ENCODE assay signal across 23 mouse cellular contexts in genomic region chr6:5441221-5441620, GRCm38 (mm10). TPM values are rescaled to one million over a fixed set of nuclear protein-coding genes. Genes with fewer than 3 reads are reported as not detected.
DNase-seq lines count a peak whose midpoint lies in the region; TF ChIP-seq lines count a peak whose summit lies in the region.
"Had no signal": no experiment of that assay in that cellular context is flagged by ENCODE, and none has a peak within 500 bp of the region (broad histone marks: within the 10 kb centered on the region; RNA-seq: fewer than 3 reads in every experiment).

No protein-coding gene starts in this region.

- peaks cover 13% of the 10 kb centered on the region; the same call in 1 of the 2 replicates for H3K4me1 ChIP-seq in embryonic fibroblast, embryonic 13.5 days (ENCODE audit: control insufficient read depth, insufficient read depth, low read length)

- peak overlapping the region; percentile 92 for H3K27ac ChIP-seq in gastrocnemius, adult 2 months
- 0 out of 2 replicates have a peak overlapping the region, but pooled peaks have one; percentile 3 for H3K27ac ChIP-seq in layer of hippocampus, adult 2 months
- peak overlapping the region; percentile 37; the same call in 1 of the 2 replicates for H3K27ac ChIP-seq in embryonic fibroblast, embryonic 13.5 days (ENCODE audit: insufficient read depth, low read length)
- H3K27ac ChIP-seq: embryonic facial prominence, embryonic 13.5 days; embryonic facial prominence, embryonic 15.5 days; forebrain, embryonic 13.5 days; forebrain, embryonic 15.5 days had no signal

- intact Hi-C loops in gastrocnemius, adult 2 months (cut with DNase I): no loop called here

- TF ChIP-seq CTCF in gastrocnemius, adult 2 months (IDR thresholded peaks at IDR 0.05): no peak
- no peak for TF ChIP-seq CTCF in layer of hippocampus, adult 2 months (conservative IDR thresholded peaks at IDR 0.05)
- no peak for TF ChIP-seq CTCF in embryonic fibroblast, embryonic 13.5 days (IDR thresholded peaks at IDR 0.05; ENCODE audit: borderline replicate concordance, insufficient read depth, low read length)

- no peak for TF ChIP-seq POLR2A in embryonic fibroblast, embryonic 13.5 days (IDR thresholded peaks at IDR 0.05; ENCODE audit: low read depth, low read length)

- H3K4me3 ChIP-seq in gastrocnemius, adult 2 months: no peak overlapping the region
- H3K4me3 ChIP-seq in layer of hippocampus, adult 2 months: no peak overlapping the region
- H3K4me3 ChIP-seq in embryonic fibroblast, embryonic 13.5 days (ENCODE audit: insufficient read depth, low read length): no peak overlapping the region
- H3K4me3 ChIP-seq: embryonic facial prominence, embryonic 13.5 days; embryonic facial prominence, embryonic 15.5 days; forebrain, embryonic 13.5 days; forebrain, embryonic 15.5 days had no signal

- DNase-seq in gastrocnemius, adult 2 months: no peak
- no peak for DNase-seq in gastrocnemius, postnatal 25 days
- DNase-seq in layer of hippocampus, adult 2 months (ENCODE audit: low spot score in 2 of 2): no peak
- DNase-seq in layer of hippocampus, adult 9-11 months: no peak
- peak; percentile 94 for DNase-seq in adipocyte (ENCODE audit: low spot score)
- no peak for DNase-seq in thymus, postnatal 0 days (ENCODE audit: low spot score)
- DNase-seq: adrenal gland, adult 8-10 months; adrenal gland, postnatal 14 days; adrenal gland, postnatal 36 days; cerebellum, adult 18-20 months; cerebellum, adult 8-10 months; cerebellum, adult 9-11 months; cerebellum, postnatal 14 days; cerebellum, postnatal 36 days; embryo, embryonic 11 days; forebrain, postnatal 0 days had no signal

RNA-seq across cellular contexts. Expression of gene Pdk4, which starts 54.9 kb away (rescaled TPM):
- 1,000 to 10,000 TPM in 1 of 2 experiments, 100 to 1,000 TPM in 1; 484 to 1,239 TPM for total RNA-seq in gastrocnemius, adult 2 months (2021)
- total RNA-seq in gastrocnemius, postnatal 25 days (2021): 1,000 to 10,000 TPM; 1,129 to 1,477 TPM
- 10 to 100 TPM; 13.9 to 14.8 TPM for total RNA-seq in layer of hippocampus, adult 2 months (2021)
- 8.5 and 10.0 TPM in 2 replicates for polyA plus RNA-seq in embryonic fibroblast, embryonic 13.5 days (2011; ENCODE audit: insufficient read length, low read depth, missing spikeins)
- 0.73 and 0.78 TPM in 2 replicates for polyA plus RNA-seq in thymus, postnatal 0 days (2015; fragmentation: Nextera tagmentation; extraction: Ambion mirVana)
- total RNA-seq: common myeloid progenitor, adult 5-6 weeks; MEL had no signal

RNA-seq across cellular contexts. Expression of gene Asb4, which starts 58.0 kb away (rescaled TPM):
- total RNA-seq in gastrocnemius, adult 2 months (2021): 10 to 100 TPM; 13.1 to 13.4 TPM
- 10 to 100 TPM in 1 of 2 experiments, 1 to 10 TPM in 1; 6.1 to 10.6 TPM for total RNA-seq in gastrocnemius, postnatal 25 days (2021)
- under 1 TPM; 0.22 to 0.36 TPM for total RNA-seq in layer of hippocampus, adult 2 months (2021)
- 3.8 and 4.4 TPM in 2 replicates for polyA plus RNA-seq in embryonic fibroblast, embryonic 13.5 days (2011; ENCODE audit: insufficient read length, low read depth, missing spikeins)
- 1.2 and 1.5 TPM in 2 replicates for polyA plus RNA-seq in thymus, postnatal 0 days (2015; fragmentation: Nextera tagmentation; extraction: Ambion mirVana)
- total RNA-seq: common myeloid progenitor, adult 5-6 weeks; MEL had no signal

Comparison
In these comparisons a context has a peak if more than half of its experiments do, and no peak if none do; other contexts are left out.
1. H3K27ac ChIP-seq: peak in every context shown above with its lines; median percentile 92 in gastrocnemius, adult 2 months; 37 in embryonic fibroblast, embryonic 13.5 days; 3 in layer of hippocampus, adult 2 months.
2. RNA of gene Pdk4, which starts 54.9 kb away (total RNA-seq): 1,129 to 1,477 TPM in gastrocnemius, postnatal 25 days and 484 to 1,239 TPM in gastrocnemius, adult 2 months; 13.9 to 14.8 TPM in layer of hippocampus, adult 2 months; every median in the first group is over 10 times any median in the second.
3. RNA of gene Asb4, which starts 58.0 kb away (total RNA-seq): 13.1 to 13.4 TPM in gastrocnemius, adult 2 months and 6.1 to 10.6 TPM in gastrocnemius, postnatal 25 days; 0.22 to 0.36 TPM in layer of hippocampus, adult 2 months; every median in the first group is over 4 times any median in the second.